ENCODE assay signal across 15 mouse cellular contexts in the genomic region with DNA sequence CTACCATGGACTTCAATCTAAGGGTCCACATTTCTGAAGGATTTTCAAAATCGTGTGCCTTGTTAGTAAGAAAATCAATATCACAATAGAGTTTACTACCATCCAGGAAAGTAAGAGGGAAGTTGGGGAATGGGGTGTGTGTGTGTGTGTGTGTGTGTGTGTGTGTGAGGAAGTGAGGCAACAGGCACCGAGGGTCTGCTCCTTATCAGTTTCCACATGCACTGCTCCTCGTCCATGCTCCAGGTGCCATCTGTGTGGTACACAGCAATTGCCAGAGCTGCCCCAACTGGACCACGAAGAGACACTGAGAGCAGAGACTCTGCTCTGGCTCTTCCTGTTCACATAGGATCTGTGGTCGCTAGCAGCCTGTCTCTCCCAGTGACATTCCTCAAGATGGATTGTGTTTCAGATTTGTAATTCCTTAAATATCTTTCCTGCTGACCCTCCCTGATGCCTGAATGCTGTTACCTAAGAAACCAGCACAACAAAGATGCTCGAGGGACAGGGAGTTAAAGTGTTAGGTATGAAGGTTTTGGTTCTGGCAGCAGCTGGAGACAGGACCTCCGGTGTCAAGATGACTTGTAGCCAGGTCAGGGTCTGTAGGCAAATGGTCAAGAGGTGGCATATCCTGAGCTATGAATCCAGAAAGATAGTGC. TPM values are rescaled to one million over a fixed set of nuclear protein-coding genes. Genes with fewer than 3 reads are reported as not detected.
A peak's percentile ranks its signal among the peaks of the same experiment; 100 is the strongest.
DNase-seq lines count a peak whose midpoint lies in the region; ATAC-seq and TF ChIP-seq lines count a peak whose summit lies in the region.
"Had no signal": no experiment of that assay in that cellular context is flagged by ENCODE, and none has a peak within 500 bp of the region (broad histone marks: within the 10 kb centered on the region; RNA-seq: fewer than 3 reads in every experiment).

No protein-coding gene starts in this region.

- 0 out of 2 replicates have a peak overlapping the region, but pooled peaks have one; percentile 35 for H3K27ac ChIP-seq in hindbrain, embryonic 10.5 days
- no peak overlapping the region for H3K27ac ChIP-seq in hindbrain, postnatal 0 days
- H3K27ac ChIP-seq in lung, embryonic 16.5 days (ENCODE audit: low read length), result peak overlapping the region; percentile 51
- H3K27ac ChIP-seq in limb, embryonic 14.5 days (replicated peaks; ENCODE audit: low read depth, low read length), result no peak overlapping the region
- no peak overlapping the region for H3K27ac ChIP-seq in forebrain, embryonic 11.5 days (ENCODE audit: low read depth, low read length)
- H3K27ac ChIP-seq: forebrain, embryonic 13.5 days; limb, embryonic 15.5 days; midbrain, embryonic 10.5 days had no signal

- peak; percentile 1 for DNase-seq in adrenal gland, adult 2 months
- no peak for DNase-seq in adrenal gland, postnatal 10 days
- no peak for DNase-seq in hindbrain, embryonic 10.5 days (ENCODE audit: low spot score)
- no peak for DNase-seq in hindbrain, postnatal 0 days (ENCODE audit: low spot score)
- DNase-seq in lung, adult 2 months, result no peak
- no peak for DNase-seq in limb, embryonic 14.5 days (ENCODE audit: low spot score)
- DNase-seq in forebrain, embryonic 11.5 days (ENCODE audit: low spot score), result no peak
- DNase-seq: cerebellum, adult 11 months; cerebellum, postnatal 25 days; kidney, adult 8-10 months; liver, postnatal 0 days had no signal

- peaks cover 36% of the 10 kb centered on the region for H3K4me1 ChIP-seq in hindbrain, embryonic 10.5 days (replicated peaks)
- H3K4me1 ChIP-seq in hindbrain, postnatal 0 days (ENCODE audit: insufficient read depth, low read length), result peaks cover 6% of the 10 kb centered on the region; the same call in 1 of the 2 replicates
- H3K4me1 ChIP-seq in lung, embryonic 16.5 days (replicated peaks; ENCODE audit: control insufficient read depth, insufficient read depth, low read length), result peaks cover 45% of the 10 kb centered on the region
- peaks cover 15% of the 10 kb centered on the region for H3K4me1 ChIP-seq in lung, adult 2 months (ENCODE audit: control insufficient read depth, insufficient read depth, low read length)
- peaks cover 17% of the 10 kb centered on the region for H3K4me1 ChIP-seq in limb, embryonic 14.5 days (ENCODE audit: control insufficient read depth, insufficient read depth, low read length)
- no peaks in the 10 kb centered on the region for H3K4me1 ChIP-seq in forebrain, embryonic 11.5 days (replicated peaks; ENCODE audit: control insufficient read depth, insufficient read depth, low read length)

- TF ChIP-seq CTCF in hindbrain, postnatal 0 days (IDR thresholded peaks at IDR 0.05; ENCODE audit: low read depth), result no peak
- TF ChIP-seq CTCF in lung, adult 2 months (IDR thresholded peaks at IDR 0.05; ENCODE audit: insufficient read depth, low read length), result no peak

- H3K4me2 ChIP-seq in hindbrain, postnatal 0 days (ENCODE audit: low read depth, low read length), result no peak overlapping the region
- H3K4me2 ChIP-seq in lung, embryonic 16.5 days (ENCODE audit: low read depth, low read length), result no peak overlapping the region
- H3K4me2 ChIP-seq in limb, embryonic 14.5 days (replicated peaks; ENCODE audit: low read depth, low read length, severe bottlenecking), result no peak overlapping the region
- no peak overlapping the region for H3K4me2 ChIP-seq in forebrain, embryonic 11.5 days (ENCODE audit: low read depth, low read length, severe bottlenecking)
- H3K4me2 ChIP-seq: forebrain, embryonic 13.5 days; limb, embryonic 15.5 days had no signal

- no peaks in the 10 kb centered on the region for H3K36me3 ChIP-seq in hindbrain, embryonic 10.5 days
- no peaks in the 10 kb centered on the region for H3K36me3 ChIP-seq in hindbrain, postnatal 0 days (ENCODE audit: insufficient read depth, low read length)
- H3K36me3 ChIP-seq in lung, embryonic 16.5 days (ENCODE audit: control insufficient read depth, insufficient read depth, low read length), result no peaks in the 10 kb centered on the region
- H3K36me3 ChIP-seq in limb, embryonic 14.5 days (ENCODE audit: control insufficient read depth, insufficient read depth, low read length), result no peaks in the 10 kb centered on the region
- H3K36me3 ChIP-seq in forebrain, embryonic 11.5 days (ENCODE audit: control insufficient read depth, insufficient read depth, low read length), result no peaks in the 10 kb centered on the region
- H3K36me3 ChIP-seq: limb, embryonic 15.5 days; midbrain, embryonic 10.5 days had no signal

- no peak overlapping the region for H3K4me3 ChIP-seq in hindbrain, embryonic 10.5 days
- H3K4me3 ChIP-seq in hindbrain, postnatal 0 days (ENCODE audit: low read length), result no peak overlapping the region
- no peak overlapping the region for H3K4me3 ChIP-seq in lung, embryonic 16.5 days (ENCODE audit: low read length)
- H3K4me3 ChIP-seq in lung, adult 2 months (replicated peaks; ENCODE audit: extremely low read depth, low read depth, low read length), result no peak overlapping the region
- H3K4me3 ChIP-seq in limb, embryonic 14.5 days (replicated peaks; ENCODE audit: low read length), result no peak overlapping the region
- no peak overlapping the region for H3K4me3 ChIP-seq in forebrain, embryonic 11.5 days (ENCODE audit: low read depth, low read length)
- H3K4me3 ChIP-seq: forebrain, embryonic 13.5 days; limb, embryonic 15.5 days; midbrain, embryonic 10.5 days had no signal

- 59% methylated on average over 7 of the region's 7 CpGs for WGBS in hindbrain, embryonic 10.5 days
- 65% methylated on average over 7 of the region's 7 CpGs for WGBS in hindbrain, postnatal 0 days
- 35% methylated on average over 7 of the region's 7 CpGs for WGBS in lung, embryonic 16.5 days
- WGBS in lung, adult 2 months, result 35% methylated on average over 7 of the region's 7 CpGs
- WGBS in limb, embryonic 14.5 days, result 58% methylated on average over 7 of the region's 7 CpGs
- WGBS in forebrain, embryonic 11.5 days, result 79% methylated on average over 7 of the region's 7 CpGs

- H3K27me3 ChIP-seq in hindbrain, embryonic 10.5 days (ENCODE audit: insufficient read depth, poor library complexity, severe bottlenecking), result no peaks in the 10 kb centered on the region
- no peaks in the 10 kb centered on the region for H3K27me3 ChIP-seq in hindbrain, postnatal 0 days (ENCODE audit: insufficient read depth, low read length)
- H3K27me3 ChIP-seq in lung, embryonic 16.5 days (ENCODE audit: control insufficient read depth, insufficient read depth, low read depth, low read length), result no peaks in the 10 kb centered on the region
- H3K27me3 ChIP-seq in limb, embryonic 14.5 days (ENCODE audit: control insufficient read depth, insufficient read depth, low read length), result no peaks in the 10 kb centered on the region
- H3K27me3 ChIP-seq in forebrain, embryonic 11.5 days (ENCODE audit: control insufficient read depth, insufficient read depth, low read length), result no peaks in the 10 kb centered on the region
- H3K27me3 ChIP-seq: forebrain, embryonic 13.5 days; limb, embryonic 15.5 days had no signal

- ATAC-seq in hindbrain, postnatal 0 days, result no peak
- no peak for ATAC-seq in lung, embryonic 16.5 days (ENCODE audit: low read depth)
- ATAC-seq in limb, embryonic 14.5 days (ENCODE audit: low FRiP score, low read depth), result peak; percentile 63
- no peak for ATAC-seq in forebrain, embryonic 11.5 days (replicated peaks; ENCODE audit: low FRiP score)
- ATAC-seq: forebrain, embryonic 13.5 days; liver, postnatal 0 days had no signal

- no peaks in the 10 kb centered on the region for H3K9me3 ChIP-seq in hindbrain, embryonic 10.5 days
- no peaks in the 10 kb centered on the region for H3K9me3 ChIP-seq in hindbrain, postnatal 0 days (ENCODE audit: low read length)
- H3K9me3 ChIP-seq in lung, embryonic 16.5 days (ENCODE audit: control insufficient read depth, low read length), result no peaks in the 10 kb centered on the region
- H3K9me3 ChIP-seq in limb, embryonic 14.5 days (ENCODE audit: control insufficient read depth, low read length), result no peaks in the 10 kb centered on the region
- no peaks in the 10 kb centered on the region for H3K9me3 ChIP-seq in forebrain, embryonic 11.5 days (ENCODE audit: control insufficient read depth, low read length)
- H3K9me3 ChIP-seq: forebrain, embryonic 13.5 days; limb, embryonic 15.5 days; midbrain, embryonic 10.5 days had no signal

- TF ChIP-seq POLR2A in lung, adult 2 months (IDR thresholded peaks at IDR 0.05; ENCODE audit: borderline replicate concordance, extremely low read depth, low read depth, low read length), result no peak
- TF ChIP-seq POLR2A in limb, embryonic 14.5 days (IDR thresholded peaks at IDR 0.05; ENCODE audit: borderline replicate concordance, extremely low read depth, insufficient read depth, insufficient read length), result no peak

- no peak overlapping the region for H3K9ac ChIP-seq in hindbrain, postnatal 0 days (replicated peaks; ENCODE audit: low read length)
- no peak overlapping the region for H3K9ac ChIP-seq in lung, embryonic 16.5 days (ENCODE audit: low read length)
- H3K9ac ChIP-seq in limb, embryonic 14.5 days (ENCODE audit: low read depth, low read length, severe bottlenecking), result no peak overlapping the region
- H3K9ac ChIP-seq in forebrain, embryonic 11.5 days (ENCODE audit: low read length), result no peak overlapping the region
- H3K9ac ChIP-seq: forebrain, embryonic 13.5 days; limb, embryonic 15.5 days; liver, postnatal 0 days had no signal

RNA-seq across cellular contexts. Expression of gene Afdn, which starts 22.1 kb away (rescaled TPM):
- 10 to 100 TPM; 67.6 to 84.8 TPM for total RNA-seq in adrenal gland, adult 2 months (2021)
- polyA plus RNA-seq in adrenal gland, adult 2 months (2012; rRNA removed), result 18.9 and 19.5 TPM in 2 replicates
- 100 to 1,000 TPM; 103 to 152 TPM for total RNA-seq in adrenal gland, postnatal 10 days (2021)
- polyA plus RNA-seq in hindbrain, embryonic 10.5 days (2016; fragmentation: Nextera tagmentation; extraction: Ambion mirVana), result 71.0 and 72.2 TPM in 2 replicates
- 78.9 and 84.2 TPM in 2 replicates for total RNA-seq in hindbrain, postnatal 0 days (2014; rRNA removed)
- 127 and 130 TPM in 2 replicates for polyA plus RNA-seq in hindbrain, postnatal 0 days (2015; fragmentation: Nextera tagmentation; extraction: Ambion mirVana)
- 77.3 and 92.6 TPM in 2 replicates for polyA plus RNA-seq in lung, embryonic 16.5 days (2015; fragmentation: Nextera tagmentation; extraction: Ambion mirVana)
- polyA plus RNA-seq in lung, adult 2 months (2012; rRNA removed), result 52.2 and 78.2 TPM in 2 replicates
- 48.1 and 58.9 TPM in 2 replicates for polyA plus RNA-seq in limb, embryonic 14.5 days (2012; rRNA removed)
- 76.7 and 80.4 TPM in 2 replicates for polyA plus RNA-seq in limb, embryonic 14.5 days (2014; fragmentation: Nextera tagmentation; extraction: Ambion mirVana)
- polyA plus RNA-seq in forebrain, embryonic 11.5 days (2014; fragmentation: Nextera tagmentation; extraction: Ambion mirVana), result 136 and 141 TPM in 2 replicates

RNA-seq across cellular contexts. Expression of gene Tcte2, which starts 23.4 kb away (rescaled TPM):
- 1 to 10 TPM; 3.4 to 5.7 TPM for total RNA-seq in adrenal gland, adult 2 months (2021)
- polyA plus RNA-seq in adrenal gland, adult 2 months (2012; rRNA removed), result 0.90 and 1.9 TPM in 2 replicates
- total RNA-seq in adrenal gland, postnatal 10 days (2021), result 1 to 10 TPM; 2.6 to 4.1 TPM
- polyA plus RNA-seq in hindbrain, embryonic 10.5 days (2016; fragmentation: Nextera tagmentation; extraction: Ambion mirVana), result 4.4 and 7.5 TPM in 2 replicates
- total RNA-seq in hindbrain, postnatal 0 days (2014; rRNA removed), result 18.7 and 21.3 TPM in 2 replicates
- polyA plus RNA-seq in hindbrain, postnatal 0 days (2015; fragmentation: Nextera tagmentation; extraction: Ambion mirVana), result 9.8 and 11.1 TPM in 2 replicates
- 4.6 and 4.8 TPM in 2 replicates for polyA plus RNA-seq in lung, embryonic 16.5 days (2015; fragmentation: Nextera tagmentation; extraction: Ambion mirVana)
- 6.2 and 8.1 TPM in 2 replicates for polyA plus RNA-seq in lung, adult 2 months (2012; rRNA removed)
- polyA plus RNA-seq in limb, embryonic 14.5 days (2012; rRNA removed), result 4.4 and 4.6 TPM in 2 replicates
- 4.4 and 5.2 TPM in 2 replicates for polyA plus RNA-seq in limb, embryonic 14.5 days (2014; fragmentation: Nextera tagmentation; extraction: Ambion mirVana)
- polyA plus RNA-seq in forebrain, embryonic 11.5 days (2014; fragmentation: Nextera tagmentation; extraction: Ambion mirVana), result 11.5 and 11.6 TPM in 2 replicates

Comparison
In these comparisons a context has a peak if more than half of its experiments do, and no peak if none do; other contexts are left out.
1. H3K27ac ChIP-seq: peak in hindbrain, embryonic 10.5 days (single experiment) and lung, embryonic 16.5 days (single experiment); none in hindbrain, postnatal 0 days (single experiment), limb, embryonic 14.5 days (single experiment) and forebrain, embryonic 11.5 days (single experiment).